Mouse (Mus musculus) limb, embryonic 14.5 days (tissue): ENCODE results near the gene Rcbtb2. TPM values are rescaled to one million over a fixed set of nuclear protein-coding genes. Genes with fewer than 3 reads are reported as not detected.

Source experiments
- ATAC-seq: fragments of 200-750 bp; cut with Nextera tagmentation; 2 replicates; pipeline ENCODE4 v1.8.0; 2017; ENCODE audit warnings: low read depth, moderate number of reproducible peaks, moderate TSS enrichment; ENCODE audit not compliant: low FRiP score
- DNase-seq: peaks from one replicate; pipeline ENCODE4 v3.0.0-alpha.2; 2015; ENCODE audit warnings: low spot score
- H3K27ac ChIP-seq: fragments of 300-500 bp; sonication (generic); replicated peaks from 2 replicates; pipeline ENCODE4 v1.5.1; 2014; ENCODE audit warnings: low read depth, mild to moderate bottlenecking, low read length, moderate library complexity, mixed read lengths
- H3K27me3 ChIP-seq: fragments of 300-500 bp; sonication (generic); 2 replicates; pipeline ENCODE4 v1.6.1; 2014; ENCODE audit warnings: low read length, mixed read lengths; ENCODE audit not compliant: control insufficient read depth, insufficient read depth
- H3K36me3 ChIP-seq: fragments of 300-500 bp; sonication (generic); 2 replicates; pipeline ENCODE4 v1.6.1; 2014; ENCODE audit warnings: mild to moderate bottlenecking, low read length, moderate library complexity, mixed read lengths; ENCODE audit not compliant: control insufficient read depth, insufficient read depth
- H3K4me1 ChIP-seq: fragments of 300-500 bp; sonication (generic); 2 replicates; pipeline ENCODE4 v1.6.1; 2014; ENCODE audit warnings: antibody characterized with exemption, low read length, mixed read lengths; ENCODE audit not compliant: control insufficient read depth, insufficient read depth
- H3K4me2 ChIP-seq: fragments of 300-500 bp; sonication (generic); replicated peaks from 2 replicates; pipeline ENCODE4 v1.6.1; 2014; ENCODE audit warnings: low read depth, mild to moderate bottlenecking, low read length, moderate library complexity; ENCODE audit not compliant: severe bottlenecking
- H3K4me3 ChIP-seq: fragments of 300-500 bp; sonication (generic); replicated peaks from 2 replicates; pipeline ENCODE4 v1.5.1; 2014; ENCODE audit warnings: low read length
- H3K9ac ChIP-seq: fragments of 300-500 bp; sonication (generic); 2 replicates; pipeline ENCODE4 v1.6.1; 2014; ENCODE audit warnings: mild to moderate bottlenecking, low read depth, low read length, moderate library complexity; ENCODE audit not compliant: severe bottlenecking
- H3K9me3 ChIP-seq: fragments of 300-500 bp; sonication (generic); 2 replicates; pipeline ENCODE4 v1.6.1; 2016; ENCODE audit warnings: low read length; ENCODE audit not compliant: control insufficient read depth
- POLR2A ChIP-seq: fragments of 200-500 bp; IDR thresholded peaks from 2 replicates; pipeline ENCODE4 v1.8.0; 2012; ENCODE audit warnings: inconsistent platforms, mild to moderate bottlenecking, moderate library complexity, borderline replicate concordance; ENCODE audit not compliant: insufficient read depth, insufficient read length; ENCODE audit errors: extremely low read depth
- WGBS: fragments of 180-500 bp; shearing (Covaris S2); extraction: QIAGEN DNeasy Blood & Tissue Kit; methylation state at CpG from one replicate; pipeline ENCODE4 v1.1.7; 2014; 5-methylcytosine and 5-hydroxymethylcytosine counted together
- polyA plus RNA-seq, 2 experiments: library from polyadenylated mRNA; depleted of rRNA in 1 of 2; stranded (reverse) in 1 of 2; unstranded in 1 of 2; fragments of >200 nt; fragmentation: Nextera tagmentation in 1 of 2; extraction: Ambion mirVana in 1 of 2; gene quantifications; 2 replicates each; pipeline versions ENCODE4 v1.2.1 to v1.2.3; 2012 to 2014

The Rcbtb2 gene
- polyA plus RNA-seq, 2 experiments: 87.0 to 98.8 TPM

DNA sequence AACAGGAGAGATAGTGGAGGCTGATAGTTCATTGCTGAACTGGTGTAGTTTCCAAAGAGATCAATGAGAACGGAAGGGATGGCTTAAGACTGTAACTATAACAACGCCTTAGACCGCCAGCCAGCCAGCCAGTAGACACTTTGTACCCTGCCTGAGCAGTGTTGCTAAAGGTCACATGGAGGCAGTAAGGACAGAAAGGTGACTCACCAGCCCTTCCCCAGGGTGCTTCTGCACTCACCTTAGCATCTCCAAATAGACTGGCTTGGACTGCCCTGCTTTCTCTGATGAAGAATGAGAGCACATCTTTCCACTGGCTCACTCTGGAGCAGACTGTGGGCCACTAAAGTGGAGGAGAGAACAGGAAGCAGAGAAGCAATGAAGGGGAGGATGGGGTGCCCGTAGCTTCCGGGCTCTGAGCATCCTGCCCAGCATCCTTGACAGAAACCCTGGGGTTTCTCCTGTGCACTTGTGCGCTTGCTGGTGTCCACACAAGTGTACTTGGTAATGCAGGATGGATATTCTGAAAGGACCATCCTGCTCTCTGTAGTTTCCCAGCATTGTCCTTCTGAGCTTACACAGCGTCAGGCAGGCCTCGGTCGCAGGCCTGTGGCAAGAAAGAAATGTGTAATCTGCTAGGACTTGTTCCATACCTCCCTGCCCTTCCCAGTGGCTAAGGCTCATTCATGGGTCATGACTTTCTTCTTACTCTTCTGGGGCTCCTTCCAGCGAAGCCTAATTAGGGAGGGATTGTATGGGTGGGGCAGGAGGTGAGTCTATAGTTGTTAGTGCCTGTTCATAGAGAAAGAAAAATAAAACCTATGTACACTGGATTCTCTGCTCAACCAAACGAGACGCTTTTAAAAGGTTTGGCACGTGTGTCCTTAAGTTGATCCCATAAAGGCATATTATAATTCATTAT lies 47.3 kb downstream of the Rcbtb2 start:
- ATAC-seq (no peak), DNase-seq (no peak)
- TF ChIP-seq POLR2A: no peak
- Histone ChIP-seq H3K27ac (no peak overlapping the region), H3K9ac (no peak overlapping the region), H3K27me3 (no peaks in the 10 kb centered on the region), H3K4me1 (0 out of 2 replicates have a peak, but pooled peaks cover 6% of the 10 kb centered on the region), H3K4me2 (no peak overlapping the region), H3K9me3 (no peaks in the 10 kb centered on the region), H3K4me3 (no peak overlapping the region), H3K36me3 (peaks cover 90% of the 10 kb centered on the region)
- WGBS: 84% methylated on average over 13 of the region's 13 CpGs

DNA sequence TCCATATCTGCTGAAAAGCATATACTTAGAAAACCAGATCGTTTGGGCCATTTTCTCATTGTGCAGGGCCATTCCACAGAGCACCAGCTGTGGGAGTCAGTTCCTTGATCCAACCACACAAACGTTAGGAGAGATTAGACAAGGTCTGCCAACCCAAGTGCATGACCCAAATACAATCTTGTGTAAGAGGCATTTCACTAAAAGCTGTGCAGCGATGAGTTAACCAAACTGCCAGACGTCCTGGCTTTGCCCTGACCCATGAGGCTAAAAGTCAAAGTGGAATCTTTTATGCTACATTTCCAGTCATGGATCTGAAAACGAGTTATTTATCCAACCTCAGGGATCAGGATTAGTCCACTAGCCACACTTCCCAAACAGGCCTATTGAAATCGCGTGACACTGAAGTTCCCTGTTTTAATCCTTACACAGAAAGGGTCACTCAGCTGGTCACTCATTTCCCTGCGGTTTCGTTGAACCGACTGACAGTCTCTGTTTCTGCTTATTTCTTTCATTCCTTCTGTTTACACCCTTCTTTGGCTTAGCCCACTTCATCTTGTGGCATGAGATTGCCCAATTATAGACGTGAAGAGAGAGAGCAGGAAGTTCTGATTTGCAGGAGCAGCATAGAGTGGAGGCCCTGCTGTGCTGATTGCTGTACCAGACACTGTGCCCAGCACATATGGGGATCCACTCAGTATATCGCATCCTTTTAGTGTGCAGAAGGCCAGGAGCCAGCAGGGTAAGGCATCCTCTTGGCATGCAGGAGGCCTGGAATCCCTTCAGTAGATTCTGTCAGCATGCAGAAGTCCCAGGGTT lies 49.6 kb downstream of the Rcbtb2 start:
- H3K4me1 ChIP-seq: 0 out of 2 replicates have a peak, but pooled peaks cover 6% of the 10 kb centered on the region
- H3K27me3 ChIP-seq: no peaks in the 10 kb centered on the region
- H3K4me2 ChIP-seq: no peak overlapping the region
- no peak overlapping the region for H3K4me3 ChIP-seq
- H3K36me3 ChIP-seq: peaks cover 91% of the 10 kb centered on the region
- H3K27ac ChIP-seq: no peak overlapping the region
- TF ChIP-seq POLR2A: no peak
- ATAC-seq (no peak), DNase-seq (no peak)
- H3K9me3 ChIP-seq: no peaks in the 10 kb centered on the region
- 78% methylated on average over 12 of the region's 12 CpGs for WGBS
- no peak overlapping the region for H3K9ac ChIP-seq

DNA sequence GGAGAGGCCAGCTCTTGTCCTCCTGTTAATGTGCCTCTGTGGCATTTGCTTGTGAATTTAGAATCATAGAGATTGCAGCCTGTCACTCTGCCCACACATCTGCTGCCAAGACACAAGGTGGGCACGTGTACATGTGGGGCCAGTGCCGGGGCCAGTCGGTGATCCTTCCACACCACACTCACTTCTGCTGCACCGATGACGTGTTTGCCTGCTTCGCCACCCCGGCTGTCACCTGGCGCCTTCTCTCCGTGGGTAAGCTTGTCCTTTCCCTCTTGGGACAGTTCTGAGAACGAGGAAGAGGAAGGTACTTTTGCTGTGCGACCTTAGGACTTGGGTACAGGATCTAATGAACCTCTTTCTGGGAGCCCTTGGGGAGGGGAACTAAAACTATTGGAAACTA lies 50.8 kb downstream of the Rcbtb2 start:
- TF ChIP-seq POLR2A: no peak
- ATAC-seq (no peak), DNase-seq (no peak)
- 92% methylated on average over 11 of the region's 11 CpGs for WGBS
- Histone ChIP-seq H3K9me3 (no peaks in the 10 kb centered on the region), H3K4me1 (0 out of 2 replicates have a peak, but pooled peaks cover 6% of the 10 kb centered on the region), H3K36me3 (peaks cover 91% of the 10 kb centered on the region), H3K4me3 (no peak overlapping the region), H3K9ac (no peak overlapping the region), H3K27ac (no peak overlapping the region), H3K27me3 (no peaks in the 10 kb centered on the region), H3K4me2 (no peak overlapping the region)

GRCm38 (mm10) chr14:73174091-73174995 lies 51.5 kb downstream of the Rcbtb2 start:
- H3K36me3 ChIP-seq: peaks cover 96% of the 10 kb centered on the region
- TF ChIP-seq POLR2A: no peak
- no peak overlapping the region for H3K27ac ChIP-seq
- H3K9ac ChIP-seq: no peak overlapping the region
- no peaks in the 10 kb centered on the region for H3K9me3 ChIP-seq
- 71% methylated on average over 7 of the region's 7 CpGs for WGBS
- H3K4me1 ChIP-seq: 0 out of 2 replicates have a peak, but pooled peaks cover 6% of the 10 kb centered on the region
- no peak for ATAC-seq
- DNase-seq: no peak
- no peak overlapping the region for H3K4me3 ChIP-seq
- H3K27me3 ChIP-seq: no peaks in the 10 kb centered on the region
- no peak overlapping the region for H3K4me2 ChIP-seq
